Mouse (Mus musculus) midbrain, embryonic 16.5 days (tissue): ENCODE results near the gene Fcrla. TPM values are rescaled to one million over a fixed set of nuclear protein-coding genes. Genes with fewer than 3 reads are reported as not detected.
A peak's percentile ranks its signal among the peaks of the same experiment; 100 is the strongest.

Source experiments
- ATAC-seq: fragments of 200-750 bp; cut with Nextera tagmentation; 2 replicates; pipeline ENCODE4 v1.8.0; 2017; ENCODE audit warnings: moderate TSS enrichment
- H3K27ac ChIP-seq: fragments of 300-500 bp; sonication (generic); 2 replicates; pipeline ENCODE4 v1.5.1; 2014; ENCODE audit warnings: mild to moderate bottlenecking, low read length, mixed read lengths
- H3K27me3 ChIP-seq: fragments of 300-500 bp; sonication (generic); 2 replicates; pipeline ENCODE4 v1.6.1; 2014; ENCODE audit warnings: low read depth, low read length, mixed read lengths; ENCODE audit not compliant: control insufficient read depth, insufficient read depth
- H3K36me3 ChIP-seq: fragments of 300-500 bp; sonication (generic); 2 replicates; pipeline ENCODE4 v1.6.1; 2014; ENCODE audit warnings: mild to moderate bottlenecking, low read length, moderate library complexity, mixed read lengths; ENCODE audit not compliant: control insufficient read depth, insufficient read depth
- H3K4me1 ChIP-seq: fragments of 300-500 bp; sonication (generic); 2 replicates; pipeline ENCODE4 v1.6.1; 2014; ENCODE audit warnings: mild to moderate bottlenecking, low read length, mixed read lengths; ENCODE audit not compliant: control insufficient read depth, insufficient read depth
- H3K4me2 ChIP-seq: fragments of 300-500 bp; sonication (generic); 2 replicates; pipeline ENCODE4 v1.6.1; 2014; ENCODE audit warnings: mild to moderate bottlenecking, low read length, mixed read lengths
- H3K4me3 ChIP-seq: fragments of 300-500 bp; sonication (generic); 2 replicates; pipeline ENCODE4 v1.5.1; 2014; ENCODE audit warnings: low read depth, mild to moderate bottlenecking, low read length, moderate library complexity, mixed read lengths
- H3K9ac ChIP-seq: fragments of 300-500 bp; sonication (generic); 2 replicates; pipeline ENCODE4 v1.6.1; 2014; ENCODE audit warnings: low read depth, low read length, mixed read lengths
- H3K9me3 ChIP-seq: fragments of 300-500 bp; sonication (generic); replicated peaks from 2 replicates; pipeline ENCODE4 v1.6.1; 2014; ENCODE audit warnings: mild to moderate bottlenecking, low read length, mixed read lengths; ENCODE audit not compliant: control insufficient read depth, poor library complexity, severe bottlenecking
- WGBS: fragments of 180-500 bp; shearing (Covaris S2); extraction: QIAGEN DNeasy Blood & Tissue Kit; methylation state at CpG from one replicate; pipeline ENCODE4 v1.1.7; 2014; 5-methylcytosine and 5-hydroxymethylcytosine counted together
- polyA plus RNA-seq: library from polyadenylated mRNA; unstranded; fragments of >200 nt; fragmentation: Nextera tagmentation; extraction: Ambion mirVana; gene quantifications from 2 replicates; pipeline ENCODE4 v1.2.1, GENCODE M21; 2015

The Fcrla gene
- polyA plus RNA-seq, 1 experiment from 2014 or later = not detected

- H3K4me2 ChIP-seq = no peak within 1 kb of the TSS
- ATAC-seq = no peak
- WGBS = 64% methylated on average over 5 of the region's 5 CpGs
- H3K27ac ChIP-seq = no peak within 1 kb of the TSS
- H3K36me3 ChIP-seq = no peaks in the 10 kb centered on the region
- no peak within 1 kb of the TSS for H3K9ac ChIP-seq
- no peak within 1 kb of the TSS for H3K4me3 ChIP-seq
- H3K4me1 ChIP-seq = peaks cover 5% of the 10 kb centered on the region; the same call in 1 of the 2 replicates
- peaks cover 10% of the 10 kb centered on the region for H3K27me3 ChIP-seq
- H3K9me3 ChIP-seq = no peaks in the 10 kb centered on the region
Measured at GRCm38 (mm10) chr1:170912891-170913615, 14.3 kb downstream of the Fcrla start, which contains the start of gene Fcrlb. Gene Fcrlb (minus strand): TSS chr1:170912941.

GRCm38 (mm10) chr1:170911907-170912660, 15.3 kb downstream of the Fcrla start:
- peaks cover 10% of the 10 kb centered on the region for H3K27me3 ChIP-seq
- WGBS = 83% methylated on average over 11 of the region's 11 CpGs

DNA sequence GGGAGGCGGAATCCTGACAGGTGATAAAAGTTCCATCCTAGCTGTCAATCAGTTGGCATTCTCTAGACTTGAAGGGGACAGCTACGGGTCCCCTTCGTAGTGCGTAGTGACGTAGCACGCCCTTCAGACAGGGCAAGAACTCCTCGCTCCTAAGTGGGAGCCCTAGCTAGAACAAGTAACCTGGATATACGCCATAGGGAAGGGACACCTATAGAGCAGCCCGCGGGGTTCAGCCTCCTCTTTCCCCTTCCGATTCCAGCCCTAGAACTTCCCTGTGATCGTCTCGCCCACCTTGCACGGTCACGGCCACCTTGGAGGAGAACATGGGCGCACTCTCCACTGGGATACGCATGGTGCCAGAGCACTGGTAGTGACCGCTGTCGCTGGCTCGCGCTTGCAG, 19.0 kb downstream of the Fcrla start:
- H3K4me3 ChIP-seq = peak overlapping the region; percentile 54
- H3K4me1 ChIP-seq = peaks cover 5% of the 10 kb centered on the region; the same call in 1 of the 2 replicates
- H3K36me3 ChIP-seq = no peaks in the 10 kb centered on the region
- ATAC-seq = peak; percentile 75
- peak overlapping the region; percentile 73 for H3K9ac ChIP-seq
- H3K9me3 ChIP-seq = no peaks in the 10 kb centered on the region
- H3K4me2 ChIP-seq = peak overlapping the region; percentile 97
- H3K27ac ChIP-seq = no peak overlapping the region
- WGBS = 2% methylated on average over 21 of the region's 21 CpGs
- peaks cover 10% of the 10 kb centered on the region for H3K27me3 ChIP-seq

More at GRCm38 (mm10) chr1:170911907-170912660, 15.3 kb downstream of the Fcrla start:
- H3K36me3 ChIP-seq = no peaks in the 10 kb centered on the region
- H3K27ac ChIP-seq = no peak overlapping the region
- H3K9me3 ChIP-seq = no peaks in the 10 kb centered on the region
- H3K4me2 ChIP-seq = no peak overlapping the region
- ATAC-seq = no peak
- no peak overlapping the region for H3K4me3 ChIP-seq
- no peak overlapping the region for H3K9ac ChIP-seq
- H3K4me1 ChIP-seq = peaks cover 5% of the 10 kb centered on the region; the same call in 1 of the 2 replicates

DNA sequence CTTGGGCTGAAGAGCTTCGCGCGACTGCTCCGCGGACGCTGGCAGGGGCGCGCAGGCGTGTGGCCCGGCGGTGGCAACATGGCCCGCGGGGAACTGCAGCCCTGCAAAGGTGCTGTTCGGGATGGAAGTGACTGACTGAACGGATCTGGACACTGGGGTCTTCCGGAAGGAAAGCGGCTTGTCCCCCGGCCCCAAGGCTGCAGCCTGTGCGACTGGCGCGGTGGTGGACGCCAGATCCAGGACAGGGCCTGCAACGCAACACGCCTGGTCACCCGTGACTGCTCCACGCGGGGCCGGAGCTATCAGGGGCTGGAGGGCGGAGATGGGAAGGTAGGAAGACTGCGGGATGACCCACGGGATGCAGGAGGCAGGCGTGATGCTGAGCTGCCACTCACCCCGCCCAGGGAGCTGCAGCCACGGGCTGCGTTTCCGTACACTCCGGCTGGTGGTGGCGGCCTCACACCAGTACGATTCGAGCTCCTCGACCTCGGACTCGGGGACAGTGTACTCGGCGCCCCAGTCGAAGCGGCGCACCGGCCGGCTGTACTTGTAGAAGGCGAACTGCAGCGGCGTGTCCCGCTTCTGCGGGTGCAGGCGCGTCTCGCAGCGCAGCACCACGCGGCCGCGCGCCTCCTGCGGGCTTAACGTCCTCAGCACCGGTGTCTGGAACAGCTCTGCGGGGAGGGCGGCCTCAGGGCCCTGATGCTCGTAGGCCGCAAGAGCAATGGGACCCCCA, 19.8 kb downstream of the Fcrla start:
- H3K27me3 ChIP-seq = peaks cover 8% of the 10 kb centered on the region
- ATAC-seq = peak; percentile 88
- no peaks in the 10 kb centered on the region for H3K36me3 ChIP-seq
- H3K9me3 ChIP-seq = no peaks in the 10 kb centered on the region
- peak overlapping the region; percentile 73 for H3K9ac ChIP-seq
- H3K27ac ChIP-seq = 0 out of 2 replicates have a peak overlapping the region, but pooled peaks have one; percentile 9
- WGBS = under 1% methylated on average over 71 of the region's 71 CpGs
- peaks cover 5% of the 10 kb centered on the region; the same call in 1 of the 2 replicates for H3K4me1 ChIP-seq
- H3K4me3 ChIP-seq = peak overlapping the region; percentile 54
- H3K4me2 ChIP-seq = peak overlapping the region; percentile 97

DNA sequence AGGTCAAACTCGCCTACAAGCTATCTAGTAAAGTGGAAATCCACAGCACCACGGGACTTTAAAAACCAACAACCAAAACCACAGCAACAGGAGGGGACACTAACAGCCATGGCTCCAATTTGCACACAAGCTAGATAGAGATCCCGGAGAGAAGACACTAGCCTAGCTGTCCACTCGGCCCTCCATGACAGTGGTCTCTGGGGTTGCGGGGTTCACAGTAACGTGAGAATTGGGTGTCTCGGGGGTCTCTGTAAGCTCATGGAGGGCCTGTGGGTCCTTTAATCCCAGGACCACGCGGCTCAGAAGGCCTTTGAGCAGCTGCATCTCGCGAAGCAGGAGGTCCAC, 20.3 kb downstream of the Fcrla start:
- Histone ChIP-seq H3K27ac (0 out of 2 replicates have a peak overlapping the region, but pooled peaks have one; percentile 9), H3K4me3 (peak overlapping the region; percentile 54), H3K4me2 (peak overlapping the region; percentile 97), H3K9ac (peak overlapping the region; percentile 73), H3K36me3 (no peaks in the 10 kb centered on the region), H3K9me3 (no peaks in the 10 kb centered on the region), H3K27me3 (peaks cover 8% of the 10 kb centered on the region), H3K4me1 (peaks cover 5% of the 10 kb centered on the region; the same call in 1 of the 2 replicates)
- WGBS = 19% methylated on average over 11 of the region's 11 CpGs
- ATAC-seq = peak; percentile 43; the same call in 1 of the 2 replicates

GRCm38 (mm10) chr1:170903485-170903884, 23.9 kb downstream of the Fcrla start:
- Histone ChIP-seq H3K4me2 (no peak overlapping the region), H3K4me3 (no peak overlapping the region), H3K9ac (no peak overlapping the region), H3K27ac (no peak overlapping the region), H3K36me3 (no peaks in the 10 kb centered on the region), H3K27me3 (peaks cover 2% of the 10 kb centered on the region; the same call in 1 of the 2 replicates), H3K9me3 (no peaks in the 10 kb centered on the region), H3K4me1 (peaks cover 2% of the 10 kb centered on the region; the same call in 1 of the 2 replicates)
- no peak for ATAC-seq
- WGBS = 75% methylated on average over 5 of the region's 5 CpGs

DNA sequence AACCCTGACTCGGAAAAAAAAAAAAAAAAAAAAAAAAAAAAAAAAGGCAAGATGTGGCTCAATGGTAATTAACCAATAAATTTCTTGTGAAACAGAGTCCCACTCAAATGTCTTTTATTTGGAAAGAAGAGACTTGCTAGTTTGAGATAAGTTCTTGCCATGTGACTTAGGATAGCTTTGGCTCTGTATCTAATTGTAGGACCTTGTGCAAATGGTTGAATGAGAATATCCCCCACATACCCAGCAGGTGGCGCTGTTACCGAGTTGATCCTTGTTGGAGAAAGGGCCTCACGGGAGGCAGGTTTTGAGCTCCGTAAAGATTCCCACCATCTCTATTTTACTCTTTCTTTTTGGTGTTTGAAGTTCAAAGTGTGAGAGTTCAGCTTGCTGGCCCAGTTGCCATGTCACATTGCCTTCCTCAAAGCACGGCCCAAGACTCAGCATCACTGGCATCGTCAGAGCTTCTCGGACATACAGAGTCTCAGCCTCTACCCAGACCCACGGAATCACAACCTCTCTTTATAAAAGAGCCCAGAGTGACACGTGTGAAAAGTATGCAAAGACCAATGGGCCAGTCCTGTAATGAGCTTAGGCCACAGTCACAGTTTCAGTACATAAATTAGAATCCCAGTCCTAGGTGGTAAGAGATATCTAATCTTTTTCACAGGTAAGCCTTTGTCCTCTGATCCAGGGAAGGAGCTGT, 25.7 kb downstream of the Fcrla start:
- peak overlapping the region; percentile 23; the same call in 1 of the 2 replicates for H3K4me2 ChIP-seq
- no peak overlapping the region for H3K4me3 ChIP-seq

GRCm38 (mm10) chr1:170900799-170901467, 26.4 kb downstream of the Fcrla start:
- H3K27me3 ChIP-seq = peaks cover 2% of the 10 kb centered on the region; the same call in 1 of the 2 replicates
- H3K9ac ChIP-seq = no peak overlapping the region
- 39% methylated on average over 10 of the region's 10 CpGs for WGBS
- H3K27ac ChIP-seq = no peak overlapping the region
- H3K4me1 ChIP-seq = no peaks in the 10 kb centered on the region
- peak overlapping the region; percentile 23; the same call in 1 of the 2 replicates for H3K4me2 ChIP-seq
- peak; percentile 76 for ATAC-seq
- H3K4me3 ChIP-seq = no peak overlapping the region
- H3K36me3 ChIP-seq = no peaks in the 10 kb centered on the region
- no peaks in the 10 kb centered on the region for H3K9me3 ChIP-seq

More for the DNA sequence above, 25.7 kb downstream of the Fcrla start:
- WGBS = 33% methylated on average over 10 of the region's 10 CpGs
- no peak overlapping the region for H3K9ac ChIP-seq
- H3K36me3 ChIP-seq = no peaks in the 10 kb centered on the region
- H3K4me1 ChIP-seq = no peaks in the 10 kb centered on the region
- ATAC-seq = peak; percentile 63
- H3K9me3 ChIP-seq = no peaks in the 10 kb centered on the region
- peaks cover 2% of the 10 kb centered on the region; the same call in 1 of the 2 replicates for H3K27me3 ChIP-seq
- H3K27ac ChIP-seq = no peak overlapping the region
